Comparison of ENCODE assay signal across 20 mouse cellular contexts in the genomic region with DNA sequence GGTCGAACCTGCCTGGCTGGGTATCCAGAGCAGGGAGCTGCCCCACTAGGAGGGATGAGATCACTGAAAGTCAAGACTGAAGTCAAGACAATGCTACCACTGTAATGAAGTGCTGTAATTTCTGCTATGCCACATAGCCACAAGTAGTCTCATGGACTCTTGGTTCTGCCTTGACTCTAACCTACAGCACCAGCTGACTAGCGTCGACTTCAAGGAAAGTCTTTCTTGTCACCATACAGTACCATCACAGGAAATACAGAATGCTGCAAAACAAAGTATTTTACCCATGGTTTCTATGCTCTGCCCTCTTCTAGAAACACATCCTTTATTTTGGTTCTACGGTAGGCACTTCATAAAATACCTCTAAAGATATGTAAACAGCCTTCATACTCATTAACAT. TPM values are rescaled to one million over a fixed set of nuclear protein-coding genes. Genes with fewer than 3 reads are reported as not detected.
DNase-seq lines count a peak whose midpoint lies in the region; ATAC-seq lines count a peak whose summit lies in the region.
"Had no signal": no experiment of that assay in that cellular context is flagged by ENCODE, and none has a peak within 500 bp of the region (broad histone marks: within the 10 kb centered on the region; RNA-seq: fewer than 3 reads in every experiment).

No protein-coding gene starts in this region.

- DNase-seq in thymus, postnatal 0 days (ENCODE audit: low spot score) = peak; percentile 52
- DNase-seq in thymus, postnatal 14 days = no peak
- peak; percentile 21 for DNase-seq in induced T-regulatory cell, adult 2 months (ENCODE audit: low read depth)
- no peak for DNase-seq in gastrocnemius, postnatal 4 days (ENCODE audit: low spot score in 2 of 2)
- no peak for DNase-seq in spleen, adult 18-20 months
- DNase-seq: adrenal gland, adult 2 months; adrenal gland, postnatal 14 days; cerebellum, adult 11 months; cerebellum, adult 2 months; cerebellum, adult 9-11 months; cerebellum, postnatal 25 days; forebrain, postnatal 0 days; gastrocnemius, postnatal 25 days; heart, adult 2 months; heart, postnatal 14 days; heart, postnatal 4 days had no signal

- peak; percentile 50 for ATAC-seq in CD4-positive, CD25-positive, alpha-beta regulatory T cell, adult 4 months
- ATAC-seq: forebrain, embryonic 14.5 days; forebrain, postnatal 0 days; Patski had no signal

RNA-seq across cellular contexts. Expression of a gene that starts 22.2 kb away (rescaled TPM):
- polyA plus RNA-seq in thymus, postnatal 0 days (2015; fragmentation: Nextera tagmentation; extraction: Ambion mirVana) = 12.7 and 17.6 TPM in 2 replicates
- 10 to 100 TPM; 29.4 to 56.3 TPM for polyA plus RNA-seq in CD4-positive, CD25-positive, alpha-beta regulatory T cell, adult 4 months (2017; shearing (Covaris generic))
- 10 to 100 TPM; 37.4 to 45.6 TPM for total RNA-seq in gastrocnemius, postnatal 4 days (2021)

RNA-seq across cellular contexts. Expression of a gene that starts 22.6 kb away (rescaled TPM):
- polyA plus RNA-seq in thymus, postnatal 0 days (2015; fragmentation: Nextera tagmentation; extraction: Ambion mirVana) = 3.6 and 4.5 TPM in 2 replicates
- polyA plus RNA-seq in CD4-positive, CD25-positive, alpha-beta regulatory T cell, adult 4 months (2017; shearing (Covaris generic)) = under 1 TPM; 0.23 to 0.53 TPM
- total RNA-seq in gastrocnemius, postnatal 4 days (2021) = 1 to 10 TPM; 1.0 to 1.8 TPM
- polyA plus RNA-seq: C2C12 had no signal

Comparison
In these comparisons a context has a peak if more than half of its experiments do, and no peak if none do; other contexts are left out.
1. DNase-seq: peak in thymus, postnatal 0 days (single experiment) and induced T-regulatory cell, adult 2 months (single experiment); none in thymus, postnatal 14 days (single experiment), gastrocnemius, postnatal 4 days (0 of 2) and spleen, adult 18-20 months (0 of 2).